Mouse (Mus musculus) layer of hippocampus, postnatal 25 days (tissue): Measurements from ENCODE around the gene Itfg2. TPM values are rescaled to one million over a fixed set of nuclear protein-coding genes. Genes with fewer than 3 reads are reported as not detected.

Source experiments
- DNase-seq, 2 experiments: peaks; one replicate each; pipeline ENCODE4 v3.0.0; 2022; ENCODE audit warnings: mixed read lengths in 2 of 2, low spot score in 1 of 2; ENCODE audit errors: extremely low spot score in 1 of 2
- total RNA-seq, 2 experiments: library from RNA; stranded (reverse); gene quantifications; 2 replicates each; pipeline ENCODE4 v1.2.3; 2021

Gene Itfg2
- total RNA-seq, 2 experiments from 2014 or later, result 19.8 to 25.3 TPM

DNA sequence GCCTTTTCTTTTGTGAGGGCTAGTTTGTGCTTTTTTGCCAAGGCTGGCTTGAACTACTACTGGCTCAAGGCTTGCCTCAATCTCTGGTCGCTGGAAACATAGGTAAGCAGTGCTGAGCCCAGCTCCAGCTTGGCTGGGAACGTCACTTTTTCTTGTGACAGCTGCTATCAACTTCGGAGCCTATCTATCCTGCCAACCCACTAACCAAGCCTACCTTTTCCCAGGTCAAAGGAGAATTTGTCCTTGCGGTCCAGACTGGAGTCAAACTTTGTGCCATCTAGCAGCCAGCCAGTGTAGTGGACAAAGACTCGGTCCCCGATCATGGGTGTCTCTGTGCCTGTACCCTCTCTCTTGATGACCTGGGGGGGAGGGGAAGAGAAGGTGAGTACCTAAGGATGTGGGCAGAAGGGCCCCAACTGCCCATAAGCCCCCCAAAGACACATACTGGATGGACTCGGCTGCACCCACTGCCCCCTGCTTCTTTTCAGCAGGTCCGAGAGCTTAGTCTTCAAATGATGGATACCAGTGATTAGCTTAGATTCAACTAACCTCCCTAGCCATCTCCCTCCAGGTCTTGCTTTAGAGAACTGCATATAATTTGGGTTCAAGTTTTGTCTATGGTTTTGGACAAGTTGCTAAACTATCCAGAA is 11.8 kb upstream of the Itfg2 start:
- DNase-seq, result no peak

DNA sequence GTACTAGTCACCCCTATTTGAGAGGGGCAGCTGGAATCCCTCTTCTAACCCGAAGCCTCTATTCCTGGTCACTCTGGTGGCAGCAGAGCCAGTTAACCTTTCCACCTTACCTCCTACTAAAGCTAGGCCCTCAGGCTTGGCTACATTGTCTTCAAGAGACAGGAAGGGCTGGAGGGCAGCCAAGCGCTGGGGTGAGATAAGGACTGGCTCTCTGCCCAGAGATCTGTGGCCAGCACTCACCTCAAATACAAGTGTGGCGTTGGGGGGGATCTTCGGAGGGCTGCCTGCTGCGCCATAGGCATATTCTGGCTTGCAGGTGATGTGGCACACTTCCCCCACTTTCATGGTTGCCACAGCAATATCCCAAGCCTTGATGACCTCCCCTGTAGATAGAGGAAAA is 10.7 kb upstream of the Itfg2 start:
- no peak for DNase-seq

DNA sequence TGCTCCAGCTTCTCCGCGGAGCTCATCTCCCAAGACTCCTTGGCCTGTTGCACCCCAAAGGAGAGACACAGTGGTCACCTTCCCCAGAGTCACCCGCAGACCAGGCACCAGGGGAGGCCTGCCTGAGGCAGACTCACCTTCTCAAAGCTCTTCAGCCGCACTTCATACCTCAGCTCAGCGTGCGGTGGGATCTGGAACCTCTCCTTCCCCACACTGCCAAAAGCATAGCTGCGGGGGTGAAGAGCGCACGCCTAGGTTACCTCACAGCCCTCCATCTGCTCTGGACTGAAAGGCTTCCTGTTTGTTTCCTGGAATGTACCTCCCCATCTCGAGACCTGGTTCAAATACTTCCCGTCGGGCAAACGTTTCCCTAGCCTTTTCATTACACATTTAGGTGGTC is 8.8 kb upstream of the Itfg2 start:
- DNase-seq, result no peak

DNA sequence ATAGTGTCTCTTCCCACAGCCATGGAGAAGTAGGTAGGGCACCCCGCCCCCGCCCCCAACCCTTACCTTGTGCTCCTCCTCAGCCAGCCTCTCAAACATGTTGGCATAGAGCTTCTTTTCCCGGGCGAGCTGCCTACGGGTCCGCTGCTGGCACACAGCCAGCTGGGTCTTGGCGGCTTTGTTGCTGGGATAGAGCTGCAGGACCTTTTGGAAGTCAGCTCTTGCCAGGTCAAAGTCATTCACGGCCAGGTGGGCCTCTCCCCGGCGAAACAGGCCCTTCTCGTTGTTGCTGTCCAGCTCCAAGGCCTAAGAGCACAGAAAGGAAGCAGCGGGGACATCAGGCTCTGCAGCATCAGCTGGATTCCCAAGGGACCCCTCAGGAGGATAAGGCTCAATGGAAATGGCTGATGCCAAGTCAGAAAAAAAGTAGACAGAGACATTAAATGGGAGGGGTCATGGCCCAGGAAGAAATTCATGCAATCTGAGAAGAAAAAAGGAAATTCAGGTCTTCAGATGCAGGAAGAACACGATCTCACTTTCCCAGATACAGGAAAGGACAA is 7.7 kb upstream of the Itfg2 start:
- DNase-seq, result no peak

DNA sequence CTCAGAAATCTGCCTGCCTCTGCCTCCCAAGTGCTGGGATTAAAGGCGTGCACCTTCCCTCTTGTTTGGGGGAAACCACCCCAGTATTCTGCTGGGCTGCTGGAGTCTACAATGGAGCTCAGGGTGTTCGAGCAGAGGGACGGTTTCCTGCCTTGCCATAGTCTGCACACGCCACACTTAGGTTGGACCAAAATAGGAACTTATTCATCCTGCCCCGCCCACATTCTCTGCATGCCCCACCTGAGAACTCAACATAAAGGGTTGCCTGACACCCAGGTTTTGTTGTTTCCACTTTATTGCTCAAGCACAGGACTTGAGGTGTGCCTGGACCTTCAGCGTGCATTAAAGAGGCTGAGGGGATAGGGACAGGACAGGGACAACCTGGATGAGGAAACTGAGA is 5.1 kb upstream of the Itfg2 start:
- DNase-seq, result no peak

DNA sequence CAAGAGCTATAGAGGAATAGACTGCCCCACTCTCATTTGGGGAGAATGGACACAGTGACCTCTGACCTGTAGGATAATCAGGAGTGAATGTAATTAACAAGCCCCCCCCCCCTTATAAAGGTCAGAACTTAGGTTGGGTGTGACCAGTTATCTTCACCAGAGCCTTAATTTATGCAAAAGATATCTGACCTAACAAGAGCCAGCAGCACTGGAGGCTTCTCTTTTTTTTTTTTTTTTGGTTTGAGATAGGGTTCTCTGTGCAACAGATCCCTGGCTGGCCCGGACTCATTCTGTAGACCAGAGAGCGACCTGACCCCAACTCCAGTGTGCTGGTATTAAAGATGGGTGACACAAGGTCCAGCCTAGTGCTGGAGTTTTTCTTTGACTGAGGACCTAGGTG is 4.6 kb upstream of the Itfg2 start:
- DNase-seq, result no peak

DNA sequence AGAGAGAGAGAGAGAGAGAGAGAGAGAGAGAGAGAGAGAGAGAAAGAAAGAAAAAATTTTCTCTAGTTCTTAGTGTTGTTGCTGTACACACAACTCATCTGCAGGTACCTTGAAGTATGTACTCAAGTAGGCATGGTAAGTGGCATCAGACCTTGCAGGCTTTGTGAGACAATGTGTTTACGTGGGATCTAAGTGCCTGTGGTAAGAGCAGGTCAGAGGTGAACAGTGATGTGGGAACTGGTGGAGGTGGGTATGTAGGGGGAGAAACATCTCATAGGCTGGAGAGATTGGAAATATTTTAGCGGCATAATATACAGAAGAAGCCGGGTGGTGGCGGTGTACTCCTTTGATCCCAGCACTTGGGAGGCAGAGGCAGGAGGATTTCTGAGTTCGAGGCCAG is 2.8 kb upstream of the Itfg2 start:
- no peak for DNase-seq

DNA sequence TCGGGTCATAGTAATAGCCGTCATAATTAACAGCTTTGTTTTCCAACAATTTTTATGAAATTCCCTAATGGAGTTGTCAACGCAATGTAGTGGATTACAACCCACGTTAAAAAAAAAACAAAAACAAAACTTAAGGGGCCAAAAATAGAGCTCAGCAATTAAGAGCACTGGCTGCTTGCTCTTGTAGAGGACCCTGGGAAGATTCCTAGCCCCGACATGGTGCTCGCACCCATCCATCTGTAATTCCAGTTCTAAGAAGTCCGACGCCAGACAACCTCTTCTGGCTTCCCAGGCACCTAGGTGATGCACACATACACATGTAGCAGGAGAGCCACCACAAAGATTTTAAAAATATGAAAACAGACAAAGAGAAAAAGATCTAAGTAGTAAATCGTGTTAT is 315 bp upstream of the Itfg2 start:
- no peak for DNase-seq

DNA sequence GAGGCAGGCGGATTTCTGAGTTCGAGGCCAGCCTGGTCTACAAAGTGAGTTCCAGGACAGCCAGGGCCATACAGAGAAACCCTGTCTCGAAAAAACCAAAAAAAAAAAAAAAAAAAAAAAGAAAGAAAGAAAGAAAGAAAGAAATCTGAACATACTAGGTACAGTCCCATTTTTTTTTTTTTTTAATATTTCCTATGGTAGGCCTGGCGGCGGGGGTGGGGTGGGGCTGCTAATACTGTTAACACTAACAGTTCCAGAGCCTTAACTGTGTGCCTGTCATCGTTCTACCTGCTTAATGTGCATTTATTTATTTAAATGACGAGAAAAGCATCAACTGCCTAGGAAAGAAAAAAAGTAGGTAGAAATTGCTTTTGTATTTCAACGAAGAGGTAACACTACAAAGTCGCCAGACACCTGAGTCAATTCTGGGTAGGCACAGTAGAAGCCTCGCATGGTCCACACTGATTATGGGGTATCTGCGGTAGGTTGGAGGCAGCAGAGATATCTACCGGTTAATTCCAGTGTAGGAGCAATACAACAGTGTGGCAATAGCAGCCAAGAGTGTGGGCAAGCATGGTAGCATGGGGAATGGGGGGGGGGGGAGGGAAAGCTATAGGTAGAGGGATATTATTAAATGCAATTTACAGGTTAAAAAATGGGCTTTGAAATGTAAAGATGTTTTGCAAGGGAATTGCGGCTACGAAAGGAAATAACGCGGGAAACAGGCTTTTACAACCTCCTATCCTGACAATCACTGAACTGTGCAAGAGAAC is 1.0 kb downstream of the Itfg2 start:
- DNase-seq, result no peak

DNA sequence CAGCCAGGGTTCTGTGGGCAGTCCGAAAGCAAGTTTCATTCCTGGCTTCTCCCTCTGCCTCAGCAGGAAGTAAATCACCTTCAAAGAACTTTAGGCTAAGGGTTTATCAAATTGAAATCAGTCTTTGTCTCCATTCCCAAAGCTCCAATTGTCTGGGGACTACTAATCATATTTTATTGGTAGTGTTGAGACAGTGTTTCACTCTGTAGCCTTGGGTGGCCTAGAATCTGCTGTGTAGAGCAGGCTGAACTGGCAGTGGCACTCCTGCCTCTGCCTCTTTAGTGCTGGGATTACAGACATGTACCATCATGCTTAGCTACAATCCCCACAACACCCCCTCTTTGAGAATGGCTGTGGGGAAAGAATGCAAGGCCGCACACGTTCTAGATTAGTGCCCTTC is 3.3 kb downstream of the Itfg2 start:
- no peak for DNase-seq

DNA sequence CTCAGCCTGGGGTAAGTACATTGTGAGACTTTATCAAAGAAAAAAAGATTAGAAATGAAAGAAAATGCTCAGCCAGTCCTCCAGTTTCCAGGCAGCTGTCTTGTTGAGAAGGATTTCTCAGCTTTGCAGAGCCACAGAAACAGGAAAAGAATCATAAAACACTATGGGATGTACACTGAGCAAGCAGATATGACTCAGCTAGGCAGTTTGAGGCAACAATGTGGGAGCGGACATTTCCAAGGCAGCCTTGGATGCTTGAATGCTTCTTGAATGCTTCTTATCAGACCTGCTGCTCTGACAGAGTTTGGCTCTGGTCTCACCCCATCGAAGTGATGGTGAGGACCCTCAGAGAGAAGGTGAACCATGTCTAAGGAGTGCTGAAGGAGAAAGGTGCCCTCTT is 3.7 kb downstream of the Itfg2 start:
- no peak for DNase-seq

DNA sequence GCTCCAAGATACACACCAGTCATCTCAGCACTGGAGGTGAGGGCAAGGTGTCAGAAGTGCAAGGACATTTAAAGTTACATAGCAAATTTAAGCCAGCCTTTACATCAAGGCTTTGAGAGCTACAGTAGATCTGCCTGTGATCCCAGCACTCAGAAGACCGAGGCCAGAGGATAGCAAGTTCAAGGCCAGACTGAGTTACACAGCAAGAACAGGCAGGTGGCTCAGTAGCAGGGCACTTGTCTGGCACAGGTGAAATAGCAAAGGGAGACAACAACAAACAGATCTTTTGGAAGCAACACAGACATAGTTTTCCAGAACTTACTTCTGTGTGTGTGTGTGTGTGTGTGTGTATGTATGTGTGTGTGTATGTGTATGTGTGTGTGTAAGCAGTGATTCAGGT is 6.7 kb downstream of the Itfg2 start:
- no peak for DNase-seq

DNA sequence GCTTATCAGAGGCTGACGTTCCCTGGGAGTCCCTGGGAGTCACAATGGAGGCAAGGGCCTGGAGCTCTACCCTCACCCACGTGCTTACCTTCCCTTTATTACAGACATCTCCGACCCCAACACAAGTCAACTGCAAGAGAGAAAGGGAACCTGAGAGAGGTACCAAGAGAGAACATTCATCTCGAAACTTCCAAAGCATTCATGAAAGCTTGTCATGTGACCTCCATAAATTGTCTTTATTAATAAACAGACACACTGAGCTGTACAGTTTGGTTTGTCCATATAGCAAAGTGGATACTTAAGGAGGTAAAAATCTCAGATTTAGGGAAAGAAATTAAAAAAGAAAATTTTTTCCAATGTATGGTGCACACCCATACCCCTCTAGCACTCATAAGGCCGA is 8.6 kb downstream of the Itfg2 start:
- DNase-seq, result no peak

DNA sequence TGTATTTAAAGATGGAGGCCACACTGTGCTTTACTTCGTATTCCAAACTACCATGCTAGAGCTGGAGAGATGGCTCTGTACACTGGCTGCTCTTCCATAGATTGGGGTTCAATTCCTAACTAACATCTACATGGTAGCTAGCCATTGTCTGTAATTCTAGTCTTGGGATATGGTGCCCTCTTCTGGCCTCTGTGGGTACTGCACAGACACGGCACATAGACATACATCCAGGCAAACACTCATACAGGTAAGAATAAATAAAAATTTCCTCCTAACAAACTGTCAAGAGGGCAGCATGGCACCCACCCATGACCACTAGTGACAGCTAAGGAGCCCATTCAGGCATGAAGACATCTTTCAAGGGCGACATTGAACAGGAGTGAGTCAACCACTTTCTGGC is 13.6 kb downstream of the Itfg2 start:
- DNase-seq, result peak; percentile 85 to 97

DNA sequence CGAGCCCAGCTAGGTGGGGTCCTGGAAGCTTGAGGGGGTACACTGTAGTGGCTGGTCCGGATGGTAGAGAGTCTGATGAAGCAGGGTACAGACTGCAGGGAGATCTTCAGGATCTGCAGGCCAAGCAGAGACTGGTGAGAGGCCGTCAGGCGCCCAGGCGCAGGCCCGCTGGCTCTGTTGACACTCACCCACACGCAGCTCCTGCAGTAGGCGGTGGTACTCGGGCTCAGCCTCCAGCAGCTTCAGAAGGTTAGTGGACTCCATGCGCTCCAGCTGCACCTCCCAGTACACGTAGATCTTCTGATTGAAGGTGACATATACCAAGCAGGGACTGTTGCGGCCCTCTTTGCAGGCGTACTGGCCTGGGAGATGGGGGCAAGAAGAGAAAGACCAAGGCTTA is 14.4 kb downstream of the Itfg2 start:
- DNase-seq, result no peak

DNA sequence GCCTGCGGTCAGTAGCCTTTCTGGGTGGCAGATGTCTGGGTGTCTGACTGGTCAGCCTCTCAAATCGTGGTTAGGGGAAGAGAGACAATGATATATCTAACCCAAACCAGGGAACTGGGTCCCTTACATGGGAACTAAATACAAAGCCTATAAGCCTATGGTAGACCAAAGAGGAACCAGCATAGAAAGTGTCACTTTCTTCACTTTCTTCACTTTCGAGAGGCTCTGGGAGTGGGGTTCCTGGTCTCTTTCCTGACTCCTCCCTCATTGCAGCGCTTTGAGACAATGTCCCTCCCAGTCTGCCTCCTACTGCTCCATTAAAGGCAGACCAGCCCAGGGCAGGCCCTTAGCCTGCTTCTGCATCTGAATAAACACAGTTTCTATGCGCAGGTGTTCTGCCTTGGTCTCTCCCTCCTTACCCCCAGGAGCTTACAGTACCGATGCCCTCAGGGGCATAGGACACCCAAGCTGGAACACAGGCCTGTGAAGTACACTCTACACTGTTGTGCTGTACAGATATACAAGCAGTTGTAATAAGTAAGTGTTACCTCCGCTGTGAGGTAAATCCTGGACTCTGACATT is 16.1 kb downstream of the Itfg2 start:
- no peak for DNase-seq

DNA sequence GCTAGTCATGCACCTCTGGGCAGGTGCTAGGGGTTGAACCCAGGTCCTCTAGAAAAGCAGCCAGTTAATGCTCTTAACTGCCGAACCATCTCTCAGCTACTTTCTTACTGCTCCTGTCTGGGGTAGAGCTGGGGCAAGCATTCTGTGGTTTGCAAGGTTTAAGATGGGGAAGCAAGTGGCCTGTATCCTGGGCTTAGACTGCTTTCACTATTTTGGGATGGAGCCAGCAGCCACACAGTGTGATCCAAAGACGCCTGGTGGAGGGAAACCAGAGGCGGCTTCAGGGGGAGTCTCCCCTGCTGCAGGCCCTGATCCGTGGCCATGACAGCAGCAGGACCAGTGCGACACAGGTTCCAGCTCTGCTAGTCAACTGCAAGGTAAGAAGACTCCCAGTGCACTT is 20.0 kb downstream of the Itfg2 start:
- DNase-seq, result no peak

DNA sequence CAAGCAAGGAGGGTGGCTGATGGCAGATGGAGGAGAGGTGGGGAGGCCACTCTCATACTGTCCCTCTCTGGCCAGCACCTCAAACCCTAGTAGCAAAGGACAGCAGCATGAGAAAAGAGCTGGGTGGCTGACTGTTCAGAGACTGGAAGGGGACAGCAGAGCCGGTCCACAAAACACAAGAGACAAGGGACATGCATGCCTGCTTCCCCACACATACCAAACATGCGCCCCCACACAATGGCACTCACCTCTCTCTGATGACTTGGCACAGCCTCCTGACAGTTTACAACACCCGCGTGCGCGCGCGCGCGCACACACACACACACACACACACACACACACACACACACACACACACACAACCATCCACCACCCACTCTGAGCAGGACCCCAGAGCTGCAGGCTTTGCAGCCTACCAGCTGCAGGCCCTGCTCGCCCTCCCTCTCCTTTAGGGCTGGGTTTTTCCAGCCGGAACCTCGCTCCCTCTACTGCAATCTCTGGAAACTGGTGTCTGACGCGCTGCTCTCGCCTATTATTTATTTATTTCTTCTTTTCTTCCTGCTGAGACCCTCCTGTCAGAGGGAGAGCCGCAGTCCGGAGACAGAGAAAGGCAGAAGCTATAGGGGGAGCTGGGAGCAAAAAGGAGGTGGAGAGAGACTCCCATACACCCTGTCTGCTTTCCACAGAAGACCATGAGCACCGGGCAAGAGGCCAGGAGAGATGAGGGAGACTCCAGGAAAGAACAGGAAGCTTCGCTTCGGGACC is 25.1 kb downstream of the Itfg2 start:
- DNase-seq, result peak in 1 of 2 experiments; percentile 55

DNA sequence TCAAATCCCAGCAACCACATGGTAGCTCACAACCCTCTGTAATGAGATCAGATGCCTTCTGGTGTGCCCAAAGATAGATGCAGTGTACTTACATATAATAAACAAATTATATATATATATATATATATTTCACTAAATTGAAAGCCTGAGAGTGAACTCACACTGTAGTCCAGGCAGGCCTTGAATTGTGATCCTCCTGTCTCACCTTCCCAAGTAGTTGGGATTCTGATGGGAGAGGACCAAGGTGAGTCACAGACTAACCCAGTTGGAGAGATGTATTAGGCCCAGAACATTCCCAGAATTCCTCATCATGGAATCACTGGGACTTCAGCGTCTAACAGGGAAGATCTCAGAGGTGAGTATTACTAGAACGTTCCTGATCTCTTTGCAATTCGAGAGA is 25.7 kb downstream of the Itfg2 start, which contains the start of gene Nrip2:
Nrip2 (plus strand) TSS at position 301 of the 400 bp plus-strand sequence.
- DNase-seq, result no peak

DNA sequence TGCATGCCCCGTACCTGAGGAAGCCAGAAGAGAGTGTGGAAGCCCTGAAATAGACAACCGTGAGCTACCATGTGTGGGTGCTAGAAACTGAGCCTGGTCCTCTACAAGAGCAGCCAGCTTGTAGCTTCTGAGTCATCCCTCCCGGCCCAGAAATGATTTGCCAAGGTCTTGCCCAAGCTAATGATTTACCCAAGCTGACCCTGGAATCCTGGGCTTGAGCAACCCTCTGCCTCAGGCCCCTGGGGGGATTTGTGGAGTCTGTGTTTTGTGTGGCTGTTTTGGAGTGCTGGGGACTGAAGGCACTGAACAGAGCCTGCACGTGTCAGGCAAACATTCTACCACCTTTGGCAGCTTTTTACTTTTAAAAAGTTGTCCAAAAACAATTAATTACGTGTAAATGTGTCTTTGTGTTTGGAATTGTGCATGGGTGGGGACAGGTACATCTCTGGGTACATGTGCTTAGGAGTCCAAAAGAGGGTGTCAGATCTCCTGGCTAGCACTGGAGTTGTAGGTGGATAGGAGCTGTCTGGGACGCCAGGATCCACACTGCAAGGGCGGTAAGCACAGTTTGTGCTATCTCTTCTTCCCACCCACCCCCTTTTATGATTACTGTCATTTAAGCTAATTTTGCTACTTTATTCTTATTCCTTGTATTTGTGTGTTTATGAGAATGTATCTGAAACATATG is 27.0 kb downstream of the Itfg2 start:
- DNase-seq, result no peak
